Mouse (Mus musculus) lung, adult 2 months (tissue): ENCODE data around the gene Pde4dip.

Experiments
- CTCF ChIP-seq: fragments of 200-500 bp; IDR thresholded peaks from 2 replicates; pipeline ENCODE4 v1.5.1; 2011; ENCODE audit warnings: mild to moderate bottlenecking, low read length, control low read depth; ENCODE audit not compliant: insufficient read depth
- POLR2A ChIP-seq: fragments of 200-500 bp; IDR thresholded peaks from 2 replicates; pipeline ENCODE4 v1.6.1; 2011; ENCODE audit warnings: low read depth, mild to moderate bottlenecking, control low read depth, low read length, borderline replicate concordance; ENCODE audit errors: extremely low read depth

GRCm38 (mm10) chr3:97702448-97703080 is 185.9 kb downstream of the Pde4dip start:
- TF ChIP-seq CTCF (no peak), POLR2A (no peak)
